Mouse (Mus musculus) heart, adult 2 months (tissue): ENCODE data around the gene Clybl. TPM values are rescaled to one million over a fixed set of nuclear protein-coding genes. Genes with fewer than 3 reads are reported as not detected.

Experiments
- DNase-seq, 2 experiments: peaks; one replicate each; pipeline ENCODE4 v3.0.0; 2021
- H3K27ac ChIP-seq: fragments of 200-600 bp; 2 replicates; pipeline ENCODE4 v1.8.1; 2022
- H3K27me3 ChIP-seq: fragments of 200-500 bp; 2 replicates; pipeline ENCODE4 v1.6.1; 2012; ENCODE audit warnings: mild to moderate bottlenecking, low read length, inconsistent platforms, mixed read lengths; ENCODE audit not compliant: control insufficient read depth, insufficient read depth
- H3K36me3 ChIP-seq: fragments of 200-500 bp; 2 replicates; pipeline ENCODE4 v1.6.1; 2012; ENCODE audit warnings: low read length, inconsistent platforms; ENCODE audit not compliant: control insufficient read depth, insufficient read depth
- H3K4me1 ChIP-seq: fragments of 200-500 bp; 2 replicates; pipeline ENCODE4 v1.6.1; 2011; ENCODE audit warnings: low read length; ENCODE audit not compliant: control insufficient read depth, insufficient read depth
- H3K4me3 ChIP-seq: fragments of 200-600 bp; 2 replicates; pipeline ENCODE4 v1.8.1; 2022
- H3K79me2 ChIP-seq: fragments of 200-500 bp; replicated peaks from 2 replicates; pipeline ENCODE4 v1.6.1; 2012; ENCODE audit warnings: mild to moderate bottlenecking, inconsistent platforms, low read length, moderate library complexity, mixed read lengths; ENCODE audit not compliant: control insufficient read depth, insufficient read depth
- H3K9ac ChIP-seq: fragments of 200-500 bp; 2 replicates; pipeline ENCODE4 v1.6.1; 2012; ENCODE audit warnings: low read depth, mild to moderate bottlenecking, control low read depth, inconsistent platforms, low read length, mixed read lengths
- CTCF ChIP-seq: fragments of 200-600 bp; IDR thresholded peaks from 2 replicates; pipeline ENCODE4 v1.8.1; 2022; ENCODE audit warnings: antibody characterized with exemption, mild to moderate bottlenecking, moderate library complexity
- EP300 ChIP-seq: fragments of 200-500 bp; IDR thresholded peaks from 2 replicates; pipeline ENCODE4 v1.6.1; 2011; ENCODE audit warnings: low read depth, low read length, control low read depth; ENCODE audit not compliant: insufficient read depth
- POLR2A ChIP-seq: fragments of 200-500 bp; IDR thresholded peaks from 2 replicates; pipeline ENCODE4 v1.6.1; 2011; ENCODE audit warnings: mild to moderate bottlenecking, low read depth, low read length, control low read depth; ENCODE audit not compliant: insufficient read depth
- WGBS: fragments of 180-500 bp; shearing (Covaris S2); methylation state at CpG from one replicate; pipeline ENCODE4 v1.1.7; 2018; 5-methylcytosine and 5-hydroxymethylcytosine counted together
- intact Hi-C: fragments of 180-260 bp; cut with DNase I; formaldehyde crosslinking; loops from one replicate; pipeline ENCODE4 v1.15.1; 2025
- polyA plus RNA-seq: library from polyadenylated mRNA; depleted of rRNA; stranded (reverse); fragments of >200 nt; gene quantifications from 2 replicates; pipeline ENCODE4 v1.2.3, GENCODE M21; 2012
- total RNA-seq, 2 experiments: library from RNA; stranded (reverse); gene quantifications; 2 replicates each; pipeline ENCODE4 v1.2.3; 2021

The Clybl gene
- total and polyA plus RNA-seq, 3 experiments, result 50.3 to 131 (median 115) TPM

DNA sequence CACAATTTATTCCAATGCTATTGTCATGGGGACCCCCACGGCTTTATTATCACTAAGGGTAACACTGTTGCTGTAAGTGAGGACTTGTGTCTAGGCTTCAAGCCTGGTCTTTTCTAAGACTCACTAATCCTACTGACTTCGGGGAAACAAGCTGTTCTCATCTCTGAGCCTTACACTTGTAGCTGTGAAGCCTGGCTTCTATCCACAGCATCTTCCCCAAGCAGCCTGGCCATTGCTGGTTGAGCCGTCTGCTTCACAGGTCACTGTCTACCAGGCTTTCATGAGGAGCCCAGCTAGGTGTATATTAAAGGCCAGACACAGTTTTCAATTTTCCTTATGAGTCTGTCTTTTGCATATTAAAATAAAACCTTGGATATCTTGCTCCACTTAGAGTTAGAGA, 177.1 kb downstream of the Clybl start:
- Histone ChIP-seq H3K36me3 (no peaks in the 10 kb centered on the region), H3K27me3 (no peaks in the 10 kb centered on the region), H3K27ac (no peak overlapping the region), H3K79me2 (no peaks in the 10 kb centered on the region), H3K4me1 (no peaks in the 10 kb centered on the region), H3K9ac (no peak overlapping the region), H3K4me3 (no peak overlapping the region)
- no peak for DNase-seq
- intact Hi-C loops, result no loop called here
- TF ChIP-seq POLR2A (no peak), EP300 (no peak)
- WGBS, result 84% methylated on average over 3 of the region's 3 CpGs

DNA sequence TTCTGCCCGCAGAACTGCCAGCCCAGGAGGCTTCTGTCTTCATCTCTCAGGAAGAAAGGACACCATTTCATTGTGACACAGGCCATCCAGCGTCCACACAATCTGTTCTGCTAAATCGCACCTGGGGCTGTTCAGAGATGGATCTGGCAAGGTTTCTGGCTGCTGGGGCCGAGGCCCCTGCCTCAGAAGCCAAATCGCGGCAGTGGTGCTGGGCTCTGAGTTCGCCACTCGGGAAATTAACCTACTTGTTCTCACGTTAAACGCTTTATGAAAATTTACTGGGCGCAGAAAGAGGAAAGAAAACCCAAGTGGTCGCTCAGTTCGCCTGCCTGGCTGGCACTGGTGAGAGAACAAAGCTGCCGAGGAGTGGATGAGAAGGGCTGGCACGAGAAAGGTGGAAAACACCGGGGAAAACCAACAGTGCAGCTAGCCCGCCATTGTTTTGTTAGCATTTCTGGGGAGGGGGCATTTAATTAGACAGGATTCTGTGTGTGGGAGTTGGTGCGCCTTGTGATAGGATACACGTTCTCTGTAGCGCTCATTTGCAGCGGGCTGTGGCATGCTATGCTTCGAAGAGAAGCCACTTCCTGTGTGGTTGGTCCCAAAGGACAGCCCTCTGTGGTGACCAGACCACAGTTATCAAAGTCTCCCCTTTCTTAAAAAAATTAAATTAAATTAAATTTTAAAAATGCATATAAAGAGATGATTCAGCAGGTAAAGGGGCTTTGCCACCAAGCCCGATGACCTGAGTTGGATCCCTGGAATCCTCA, 177.8 kb downstream of the Clybl start:
- no peaks in the 10 kb centered on the region for H3K36me3 ChIP-seq
- H3K4me3 ChIP-seq, result no peak overlapping the region
- no peak for DNase-seq
- H3K9ac ChIP-seq, result no peak overlapping the region
- TF ChIP-seq EP300, result no peak
- no peak for TF ChIP-seq POLR2A
- no peak for TF ChIP-seq CTCF
- WGBS, result 86% methylated on average over 23 of the region's 23 CpGs
- no peak overlapping the region for H3K27ac ChIP-seq
- no peaks in the 10 kb centered on the region for H3K4me1 ChIP-seq
- intact Hi-C loops, result no loop called here
- no peaks in the 10 kb centered on the region for H3K79me2 ChIP-seq
- H3K27me3 ChIP-seq, result no peaks in the 10 kb centered on the region

DNA sequence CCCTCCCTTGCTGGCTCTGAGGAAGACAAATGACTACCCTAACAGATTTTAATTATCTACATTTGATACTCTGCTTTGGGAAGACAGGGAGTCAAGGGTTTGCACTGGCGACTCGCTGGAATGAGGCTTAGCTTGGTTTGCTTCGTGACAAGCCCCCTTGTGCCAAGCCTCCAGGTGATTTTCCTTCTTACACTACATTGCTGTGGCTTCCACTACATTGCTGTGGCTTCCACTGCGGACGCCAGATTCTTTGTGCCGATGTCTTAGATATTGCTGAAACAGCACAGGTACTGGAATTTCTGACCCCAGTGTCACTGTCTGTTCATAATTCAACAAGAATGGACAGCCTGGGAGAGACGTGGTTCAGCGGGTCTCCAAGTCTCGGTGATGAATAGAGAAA, 180.3 kb downstream of the Clybl start:
- WGBS, result 89% methylated on average over 9 of the region's 9 CpGs
- no peak for TF ChIP-seq POLR2A
- TF ChIP-seq EP300, result no peak
- no peak for TF ChIP-seq CTCF
- Histone ChIP-seq H3K36me3 (no peaks in the 10 kb centered on the region), H3K27ac (no peak overlapping the region), H3K79me2 (no peaks in the 10 kb centered on the region), H3K4me1 (no peaks in the 10 kb centered on the region), H3K9ac (no peak overlapping the region), H3K27me3 (no peaks in the 10 kb centered on the region), H3K4me3 (no peak overlapping the region)
- intact Hi-C loops, result no loop called here
- no peak for DNase-seq

DNA sequence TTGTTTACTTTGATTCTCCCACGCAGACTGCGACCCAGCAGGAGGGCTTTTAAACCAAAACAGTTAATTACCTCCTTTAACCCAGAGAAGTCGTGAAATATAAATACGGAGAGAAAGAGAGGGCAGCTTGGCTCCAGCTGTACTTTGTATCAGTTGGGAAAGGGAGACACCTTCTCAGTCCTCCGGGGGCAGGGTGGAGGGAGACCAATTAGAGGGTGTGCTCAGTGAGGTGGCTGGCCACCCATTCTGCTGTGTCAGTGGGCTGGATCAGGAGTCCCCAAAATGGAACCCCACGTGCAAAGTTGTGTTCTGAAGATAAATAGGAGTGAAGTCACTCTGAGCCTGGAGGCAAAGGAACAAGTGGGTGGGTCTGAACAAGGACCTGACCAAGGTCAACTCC, 181.7 kb downstream of the Clybl start:
- H3K79me2 ChIP-seq, result no peaks in the 10 kb centered on the region
- no peak overlapping the region for H3K4me3 ChIP-seq
- no peak for TF ChIP-seq CTCF
- TF ChIP-seq POLR2A, result no peak
- TF ChIP-seq EP300, result no peak
- H3K4me1 ChIP-seq, result no peaks in the 10 kb centered on the region
- H3K27me3 ChIP-seq, result no peaks in the 10 kb centered on the region
- H3K9ac ChIP-seq, result no peak overlapping the region
- no peaks in the 10 kb centered on the region for H3K36me3 ChIP-seq
- 43% methylated on average over 6 of the region's 6 CpGs for WGBS
- no peak overlapping the region for H3K27ac ChIP-seq
- DNase-seq, result no peak
- intact Hi-C loops, result no loop called here

DNA sequence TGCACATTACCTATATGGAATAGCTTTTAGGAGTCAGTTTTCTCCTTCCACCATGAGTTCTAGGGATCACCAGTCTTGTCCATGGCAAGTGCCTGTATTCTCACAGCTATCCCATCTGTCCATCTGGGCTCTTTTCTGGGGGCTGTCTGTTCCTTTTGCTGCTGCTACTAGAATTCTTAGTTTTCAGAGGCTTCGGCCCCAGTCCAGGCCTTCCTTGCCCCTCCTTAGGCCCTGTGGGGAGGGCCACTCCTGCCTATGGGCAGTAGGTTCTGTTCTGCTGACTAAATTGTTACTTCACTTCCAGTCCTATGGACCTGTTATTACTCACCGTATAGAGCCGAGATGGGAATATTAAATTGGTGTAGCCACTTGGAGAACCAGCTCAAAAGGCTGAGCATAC, 182.5 kb downstream of the Clybl start:
- Histone ChIP-seq H3K4me1 (no peaks in the 10 kb centered on the region), H3K36me3 (no peaks in the 10 kb centered on the region), H3K4me3 (no peak overlapping the region), H3K27me3 (no peaks in the 10 kb centered on the region), H3K9ac (no peak overlapping the region), H3K79me2 (no peaks in the 10 kb centered on the region), H3K27ac (no peak overlapping the region)
- WGBS, result 92% methylated on average over 3 of the region's 3 CpGs
- DNase-seq, result no peak
- intact Hi-C loops, result no loop called here
- TF ChIP-seq POLR2A (no peak), CTCF (no peak), EP300 (no peak)

DNA sequence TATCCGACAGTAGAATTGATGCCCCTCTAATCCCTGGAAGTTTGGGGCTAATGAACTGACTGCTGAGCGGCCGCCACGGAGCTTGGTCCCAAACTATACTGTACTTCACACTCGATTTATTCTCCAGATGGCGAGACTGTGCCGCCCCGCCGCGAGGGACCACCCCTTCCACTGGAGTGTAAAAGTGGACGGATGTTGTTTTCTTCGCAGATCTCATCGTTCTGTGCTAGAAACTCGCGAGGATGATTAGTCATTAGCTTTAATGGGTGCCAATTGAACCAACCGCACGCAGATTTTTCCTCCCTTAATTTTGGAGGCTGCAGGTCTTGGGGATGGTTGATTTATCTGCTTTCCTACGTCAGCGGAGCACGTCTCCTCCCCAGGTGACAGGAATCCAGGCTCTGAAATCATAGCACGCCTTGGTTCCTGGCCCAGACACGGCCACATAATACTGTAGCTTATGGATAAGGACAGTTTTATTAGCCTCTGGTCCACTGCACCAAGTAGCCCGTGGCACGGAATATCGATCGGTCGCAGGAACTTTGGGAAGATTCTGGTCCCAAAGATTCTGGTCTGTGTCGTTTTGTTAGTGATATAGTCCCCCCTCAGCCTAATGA, 185.9 kb downstream of the Clybl start:
- no peaks in the 10 kb centered on the region for H3K36me3 ChIP-seq
- TF ChIP-seq POLR2A, result no peak
- TF ChIP-seq EP300, result no peak
- no peak for TF ChIP-seq CTCF
- no peak for DNase-seq
- no peak overlapping the region for H3K9ac ChIP-seq
- no peak overlapping the region for H3K27ac ChIP-seq
- intact Hi-C loops, result no loop called here
- WGBS, result 90% methylated on average over 28 of the region's 28 CpGs
- H3K4me3 ChIP-seq, result no peak overlapping the region
- no peaks in the 10 kb centered on the region for H3K4me1 ChIP-seq
- H3K27me3 ChIP-seq, result no peaks in the 10 kb centered on the region
- no peaks in the 10 kb centered on the region for H3K79me2 ChIP-seq
